Mouse (Mus musculus): ENCODE measurements at regions not wholly inside any gene's neighbourhood (a gene's known extent, or its start where the extent isn't known, plus 50 kb on each side); places are given as distances from the start of the nearest gene placed in this dataset.

DNA sequence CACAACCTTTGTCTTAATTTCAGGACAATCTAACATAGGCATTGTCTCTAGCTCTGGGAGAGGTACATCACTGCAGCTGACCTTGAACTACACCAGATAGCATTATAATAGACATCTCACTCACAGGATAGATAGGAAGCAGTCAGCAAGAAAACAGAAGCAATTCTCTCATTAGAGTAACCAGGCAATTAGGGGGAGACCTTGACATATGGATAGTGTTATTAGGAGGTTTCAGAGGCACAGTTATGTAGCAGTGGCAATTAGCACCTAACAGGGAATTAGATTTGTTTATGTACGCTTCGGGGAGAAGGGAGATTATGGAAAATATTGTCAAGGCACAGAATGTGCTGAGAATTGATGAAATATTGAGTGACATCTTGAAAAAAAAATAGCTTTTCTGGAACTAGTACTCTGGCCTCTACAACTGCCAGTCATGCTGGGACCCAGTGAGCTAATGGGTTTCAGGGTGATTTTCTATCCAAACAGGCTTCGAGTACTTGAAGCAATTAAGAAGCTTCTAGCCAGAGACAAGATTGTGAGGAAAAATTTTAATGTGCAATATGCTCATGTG is 216.8 kb upstream of the Aco1 start:
- no peak for DNase-seq (ENCODE audit: low read depth, low spot score)

GRCm38 (mm10) chr4:39926594-39926993 is 216.3 kb upstream of the Aco1 start:
- DNase-seq (ENCODE audit: low read depth, low spot score), result no peak

- peak; percentile 68 for DNase-seq (ENCODE audit: low read depth, low spot score)
Measured at GRCm38 (mm10) chr4:39928491-39928890, 214.4 kb upstream of the Aco1 start.

GRCm38 (mm10) chr4:39934025-39934708 is 208.7 kb upstream of the Aco1 start:
- no peak for DNase-seq (ENCODE audit: low read depth, low spot score)

GRCm38 (mm10) chr4:39958687-39959086 is 184.2 kb upstream of the Aco1 start:
- no peak for DNase-seq (ENCODE audit: low read depth, low spot score)

DNA sequence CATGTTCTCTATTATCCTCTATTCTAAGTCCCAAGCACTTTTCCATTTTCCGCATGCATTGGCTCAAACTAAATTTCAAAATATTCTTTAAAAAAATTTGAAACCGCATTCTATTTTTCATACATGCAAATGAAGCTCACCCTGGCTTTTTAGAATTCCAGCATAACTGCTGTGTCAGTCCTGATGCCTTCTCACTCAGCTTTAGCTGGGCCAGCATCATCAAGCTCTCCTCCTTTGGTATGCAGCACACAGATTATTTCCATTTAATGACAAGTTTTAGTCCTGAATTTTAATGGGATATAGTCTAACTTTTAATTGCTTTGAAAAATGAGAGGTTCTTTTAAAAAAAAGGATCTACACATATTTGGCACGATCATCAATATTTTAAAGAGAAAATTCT is 174.9 kb upstream of the Aco1 start:
- DNase-seq (ENCODE audit: low read depth, low spot score), result no peak

DNA sequence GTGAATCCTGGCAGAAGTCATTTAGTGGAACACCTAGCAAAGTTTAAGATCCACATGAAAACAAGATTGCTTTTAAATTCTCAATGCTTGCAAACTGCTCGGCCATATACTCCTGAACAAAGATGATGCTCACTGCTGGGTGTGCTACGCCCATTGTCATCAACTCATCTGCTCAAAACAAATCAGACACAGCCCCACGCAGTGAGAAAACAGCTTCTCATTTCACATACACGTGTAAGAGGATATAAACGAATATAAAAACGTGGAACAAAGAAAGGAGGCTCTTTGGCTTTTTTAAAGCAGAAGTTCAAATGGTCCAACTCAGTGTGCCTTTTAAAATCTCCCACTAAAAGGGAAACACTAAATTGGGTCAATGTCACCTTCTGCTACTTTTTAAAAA is 151.5 kb upstream of the Aco1 start:
- no peak for DNase-seq (ENCODE audit: low read depth, low spot score)

GRCm38 (mm10) chr4:39991851-39992250 is 151.0 kb upstream of the Aco1 start:
- no peak for DNase-seq (ENCODE audit: low read depth, low spot score)

GRCm38 (mm10) chr4:39998771-39999422 is 144.0 kb upstream of the Aco1 start:
- peak; percentile 2 for DNase-seq (ENCODE audit: low read depth, low spot score)

- DNase-seq (ENCODE audit: low read depth, low spot score), result peak; percentile 78
Measured at GRCm38 (mm10) chr4:40014666-40015065, 128.2 kb upstream of the Aco1 start.

- DNase-seq (ENCODE audit: low read depth, low spot score), result no peak
Measured at GRCm38 (mm10) chr4:40016856-40017255, 126.0 kb upstream of the Aco1 start.

DNA sequence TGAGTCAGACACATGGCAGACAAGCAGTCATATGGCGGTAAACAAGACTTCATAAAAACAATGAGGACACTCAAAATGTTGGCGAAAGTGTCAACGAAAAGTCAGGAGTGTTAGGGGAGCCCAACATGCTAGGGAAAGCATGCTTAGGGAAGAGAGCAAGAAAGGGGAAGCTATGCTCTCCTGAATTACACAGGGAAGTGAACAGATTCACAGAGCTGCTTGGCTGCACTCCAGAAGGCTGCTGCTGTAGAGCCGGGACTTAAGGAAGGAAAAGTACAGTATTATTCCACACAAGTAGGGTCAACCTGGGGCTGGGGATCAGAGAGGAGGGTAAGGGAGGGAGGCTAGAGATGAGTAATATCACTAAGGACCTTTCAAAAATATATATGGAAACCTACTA is 124.7 kb upstream of the Aco1 start:
- no peak for DNase-seq (ENCODE audit: low read depth, low spot score)

- DNase-seq (ENCODE audit: low read depth, low spot score), result no peak
Measured at GRCm38 (mm10) chr4:40031361-40031760, 111.5 kb upstream of the Aco1 start.

- DNase-seq (ENCODE audit: low read depth, low spot score), result no peak
Measured at GRCm38 (mm10) chr4:40047846-40048245, 95.0 kb upstream of the Aco1 start.

DNA sequence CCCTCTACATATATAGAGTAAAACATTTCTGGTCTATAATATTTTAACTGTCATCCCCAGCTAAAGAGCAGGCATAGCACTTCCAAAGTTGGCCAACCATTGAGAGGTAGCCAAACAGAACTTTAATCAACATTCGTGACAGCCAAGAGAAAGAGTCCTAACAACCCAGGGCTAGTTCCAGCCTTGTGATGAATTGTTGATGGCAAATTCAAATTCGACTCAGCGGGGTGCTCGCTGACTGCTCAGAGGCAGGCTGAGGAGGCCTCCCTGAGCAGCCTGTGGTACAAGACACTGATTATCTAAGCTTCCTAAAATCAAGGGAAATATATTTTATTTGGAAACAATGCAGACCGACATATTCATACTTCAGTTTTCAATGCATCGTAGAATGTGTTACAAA is 93.8 kb upstream of the Aco1 start:
- DNase-seq (ENCODE audit: low read depth, low spot score), result no peak

- DNase-seq (ENCODE audit: low read depth, low spot score), result no peak
Measured at GRCm38 (mm10) chr4:40051848-40052247, 91.0 kb upstream of the Aco1 start.

DNA sequence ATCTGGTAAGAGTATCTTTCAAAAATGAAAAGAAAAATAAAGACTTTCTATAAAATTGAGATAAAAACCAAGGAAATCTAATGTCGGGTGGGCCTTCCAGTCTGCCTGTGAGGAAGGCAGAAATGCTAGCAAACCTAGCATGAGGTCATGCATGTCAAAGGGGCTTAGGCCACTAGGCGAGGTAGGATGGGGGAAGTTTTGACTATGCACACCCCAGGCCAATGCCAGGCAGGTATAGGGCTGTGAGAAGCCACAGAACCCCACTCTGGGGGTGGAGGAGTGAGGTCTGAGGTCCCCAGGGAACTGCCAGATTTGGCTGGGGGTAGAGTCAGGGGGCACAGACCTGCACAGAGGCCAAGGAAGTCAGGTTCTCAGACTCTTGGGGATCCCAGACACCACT is 89.5 kb upstream of the Aco1 start:
- no peak for DNase-seq (ENCODE audit: low read depth, low spot score)

GRCm38 (mm10) chr4:40063751-40064456 is 79.0 kb upstream of the Aco1 start:
- DNase-seq (ENCODE audit: low read depth, low spot score), result no peak

DNA sequence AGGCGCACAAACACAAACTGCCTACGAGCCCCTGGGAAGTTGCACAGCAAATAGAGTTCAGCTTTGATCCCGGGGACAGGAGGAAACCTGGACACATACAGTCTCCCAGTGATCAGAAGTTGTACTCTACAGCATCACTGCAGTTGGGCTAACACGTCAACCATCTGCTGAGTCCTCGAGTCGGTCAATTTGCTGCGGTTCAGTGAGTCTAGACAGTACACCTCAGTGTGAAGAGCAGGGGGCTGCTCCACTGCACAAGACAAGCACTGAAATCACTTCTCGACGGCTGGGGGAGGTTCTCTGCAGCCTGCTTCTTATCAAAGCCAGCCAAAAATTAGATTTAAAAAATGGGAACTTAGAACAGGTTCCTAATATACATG is 78.4 kb upstream of the Aco1 start:
- DNase-seq (ENCODE audit: low read depth, low spot score), result no peak

DNA sequence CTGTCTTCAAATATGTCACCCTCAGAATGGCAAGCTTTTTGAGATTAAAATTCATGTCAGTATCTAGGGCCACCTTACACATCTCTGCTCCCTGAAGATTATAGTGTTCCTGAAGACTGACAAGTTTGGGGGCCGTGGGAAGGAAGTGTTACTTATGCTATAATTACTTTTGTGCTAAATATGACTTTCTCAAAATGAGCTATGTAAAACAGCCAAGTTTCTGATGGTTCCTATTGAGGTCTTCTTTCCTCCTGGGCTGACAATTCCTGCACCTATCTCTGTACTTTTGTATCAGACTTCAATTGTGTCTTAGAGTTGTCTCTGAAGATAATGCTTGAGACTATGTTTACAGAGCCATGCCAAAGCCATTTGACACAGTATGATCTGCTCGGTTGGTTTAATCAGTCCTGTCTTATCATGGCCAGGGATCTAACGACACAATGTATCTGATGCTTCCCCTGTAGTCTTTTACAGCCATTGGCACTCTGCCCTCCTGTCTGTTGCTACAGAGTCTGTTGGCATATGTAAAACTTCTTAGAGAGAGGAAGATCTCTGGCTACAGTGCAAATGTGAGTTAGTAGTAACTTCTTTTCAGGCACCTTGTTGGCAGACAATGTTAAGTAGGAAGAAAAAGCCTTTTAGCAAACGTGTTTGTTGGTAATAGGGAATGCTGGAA is 71.8 kb upstream of the Aco1 start:
- DNase-seq (ENCODE audit: low read depth, low spot score), result no peak

DNA sequence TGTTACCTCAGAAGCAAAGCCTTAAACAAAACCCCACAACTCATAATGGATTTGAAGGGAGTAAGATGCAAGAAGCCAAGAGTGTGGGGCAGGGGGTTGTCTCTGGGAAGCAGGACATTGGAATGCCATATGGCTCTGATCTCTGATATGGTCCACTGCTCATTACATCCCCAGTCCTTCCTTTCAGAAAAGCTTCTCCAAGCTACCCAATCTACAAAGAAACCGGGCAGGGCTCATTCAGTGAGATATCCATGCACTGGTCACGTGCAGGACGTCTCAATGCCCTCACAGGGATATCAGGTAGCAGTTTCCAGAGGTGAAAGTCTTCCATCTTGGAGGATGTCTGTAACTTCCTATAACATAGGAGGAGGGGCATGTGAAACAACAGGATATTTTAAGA is 61.8 kb upstream of the Aco1 start:
- DNase-seq (ENCODE audit: low read depth, low spot score), result no peak

- DNase-seq (ENCODE audit: low read depth, low spot score), result no peak
Measured at GRCm38 (mm10) chr4:40090295-40090694, 52.6 kb upstream of the Aco1 start.
